Mouse (Mus musculus): Measurements from ENCODE around the gene Adamts2.

Adamts2 gene

DNA sequence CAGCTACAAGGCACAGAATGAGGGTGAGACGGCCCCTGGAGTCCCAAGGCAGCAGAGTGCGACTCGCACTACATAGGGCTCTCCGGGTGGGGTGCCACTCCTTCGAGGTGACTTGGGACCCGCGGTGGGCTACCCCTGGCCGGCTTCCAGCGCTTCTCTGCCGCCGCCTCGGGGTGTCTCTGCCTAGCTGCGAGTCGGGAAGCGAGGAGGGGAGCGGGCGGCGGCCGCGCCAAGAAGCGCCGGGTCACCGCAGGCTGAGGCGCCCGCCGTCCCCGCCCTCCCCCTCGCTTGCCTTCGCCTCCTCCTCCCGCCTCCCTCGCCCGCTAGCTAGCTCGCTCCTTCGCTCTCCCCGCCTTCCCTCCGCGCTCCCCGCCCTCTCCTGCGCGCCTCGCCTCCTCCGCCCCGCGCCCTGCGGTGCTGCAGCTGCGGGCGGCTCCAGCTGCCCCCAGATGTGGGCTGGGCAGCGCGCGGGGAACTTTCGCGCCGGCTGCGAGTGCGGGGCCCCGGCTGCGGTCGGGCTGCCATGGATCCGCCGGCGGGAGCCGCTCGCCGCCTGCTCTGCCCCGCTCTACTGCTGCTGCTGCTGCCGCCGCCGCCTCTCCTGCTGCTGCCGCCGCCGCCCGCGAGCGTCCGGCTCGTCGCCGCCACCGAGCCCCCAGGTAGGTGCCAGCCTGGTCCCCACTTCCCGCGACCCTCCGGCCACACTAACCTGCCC is at the start of gene Adamts2:
Gene Adamts2, plus strand, starts transcription at position 444 of the 715 bp plus-strand sequence.
- peak; percentile 55 for DNase-seq (ENCODE audit: low read depth, low spot score)

DNA sequence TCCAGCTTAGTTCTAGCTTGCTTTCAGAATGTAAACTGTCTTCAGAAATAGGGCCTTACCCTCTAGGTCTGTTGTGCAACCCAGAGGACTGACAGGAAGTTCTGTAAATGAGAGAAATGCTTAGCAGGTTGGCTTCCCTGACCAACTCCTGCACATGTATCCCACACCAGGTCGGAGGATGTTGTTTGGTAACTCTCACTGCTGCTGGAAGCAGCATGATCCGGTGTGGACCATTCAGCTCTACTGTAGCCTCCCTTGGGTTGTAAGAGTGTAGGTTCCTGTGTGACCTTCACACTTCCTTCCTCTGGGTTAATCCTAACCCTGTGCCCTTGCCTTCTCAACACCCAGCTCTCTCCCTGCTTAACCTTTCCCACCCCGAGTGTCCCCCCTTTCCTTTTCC is 44.8 kb upstream of the Adamts2 start:
- no peak for DNase-seq (ENCODE audit: low read depth, low spot score)

GRCm38 (mm10) chr11:50559108-50559507 is 42.8 kb upstream of the Adamts2 start:
- peak; percentile 17 for DNase-seq (ENCODE audit: low read depth, low spot score)

- no peak for DNase-seq (ENCODE audit: low read depth, low spot score)
Observed at GRCm38 (mm10) chr11:50565466-50566211, 36.2 kb upstream of the Adamts2 start.

GRCm38 (mm10) chr11:50571448-50571847 is 30.4 kb upstream of the Adamts2 start:
- no peak for DNase-seq (ENCODE audit: low read depth, low spot score)

DNA sequence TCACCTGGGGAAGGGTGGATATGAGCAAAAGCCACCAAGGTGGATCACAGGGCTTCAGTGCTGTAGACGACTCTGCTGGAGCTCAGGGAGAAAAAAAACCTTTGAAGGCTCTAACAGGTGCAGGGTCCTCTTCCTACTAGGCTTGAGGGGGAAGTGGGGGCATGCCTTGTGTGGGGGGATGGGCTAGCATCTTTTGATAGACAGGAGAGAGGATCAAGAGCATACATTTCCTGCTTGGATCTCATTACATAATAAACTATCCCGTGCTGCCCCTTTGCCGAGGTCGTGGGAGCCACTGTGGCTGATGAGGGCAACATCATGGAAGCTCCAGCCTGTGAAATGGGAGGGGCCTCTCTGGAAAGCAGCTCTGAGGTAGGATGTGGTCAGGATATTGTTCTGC is 25.4 kb upstream of the Adamts2 start:
- no peak for DNase-seq (ENCODE audit: low read depth, low spot score)

DNA sequence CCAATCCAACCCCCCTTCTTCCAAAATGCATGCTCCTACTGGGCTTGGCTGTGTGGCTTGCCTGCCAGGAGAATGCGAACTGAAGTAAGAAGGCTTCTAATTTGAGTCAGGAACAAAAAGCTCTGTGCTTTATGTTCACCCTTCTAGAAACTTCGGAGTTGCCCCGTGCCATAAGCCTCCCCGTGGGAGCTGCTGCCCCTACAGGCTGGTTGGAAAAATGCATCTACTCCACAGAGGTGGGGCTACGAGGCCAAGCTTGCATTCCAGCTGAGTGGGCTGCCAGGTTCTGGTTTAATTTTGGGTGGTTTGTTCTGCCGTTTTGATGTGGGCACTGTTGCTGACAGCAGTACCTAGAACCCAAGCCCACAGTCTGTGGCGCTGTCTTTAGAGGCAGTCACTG is 14.9 kb upstream of the Adamts2 start:
- no peak for DNase-seq (ENCODE audit: low read depth, low spot score)

DNA sequence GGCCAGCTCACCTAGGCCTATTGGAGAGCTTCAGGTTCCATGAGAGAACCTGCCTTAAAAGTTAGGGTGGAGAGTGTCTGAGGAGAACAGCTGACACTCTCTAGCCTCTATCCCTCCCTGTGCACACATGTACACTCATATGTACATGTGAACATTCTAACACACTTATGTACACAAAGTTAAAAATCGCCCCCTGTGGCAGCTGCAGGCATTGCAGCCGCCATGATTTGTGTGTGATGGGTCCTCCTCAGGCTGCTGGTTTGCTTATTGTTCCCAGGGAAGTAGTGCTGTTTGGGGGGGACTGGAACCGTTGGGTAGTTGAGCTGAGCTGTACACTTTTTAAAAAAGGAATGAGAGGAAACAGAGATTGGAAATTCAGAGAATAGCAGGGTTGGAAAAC is 14.1 kb upstream of the Adamts2 start:
- DNase-seq (ENCODE audit: low read depth, low spot score): peak; percentile 35

DNA sequence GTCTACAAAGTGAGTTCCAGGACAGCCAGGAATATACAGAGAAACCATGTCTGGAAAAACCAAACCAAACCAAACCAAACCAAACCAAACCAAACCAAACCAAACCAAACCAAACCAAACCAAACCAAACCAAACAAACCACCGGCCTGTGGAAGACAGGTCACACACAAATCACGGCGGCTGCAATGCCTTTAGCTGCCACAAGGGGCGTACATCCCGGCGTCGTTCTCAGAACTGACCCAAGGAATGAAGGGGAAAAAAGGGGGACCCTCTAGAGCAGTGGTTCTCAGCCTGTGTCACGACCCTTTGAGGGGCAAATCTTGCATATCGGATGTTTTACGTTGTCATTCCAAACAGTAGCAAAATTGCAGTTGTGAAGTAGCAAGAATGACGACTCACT is 12.8 kb upstream of the Adamts2 start:
- DNase-seq (ENCODE audit: low read depth, low spot score): no peak

DNA sequence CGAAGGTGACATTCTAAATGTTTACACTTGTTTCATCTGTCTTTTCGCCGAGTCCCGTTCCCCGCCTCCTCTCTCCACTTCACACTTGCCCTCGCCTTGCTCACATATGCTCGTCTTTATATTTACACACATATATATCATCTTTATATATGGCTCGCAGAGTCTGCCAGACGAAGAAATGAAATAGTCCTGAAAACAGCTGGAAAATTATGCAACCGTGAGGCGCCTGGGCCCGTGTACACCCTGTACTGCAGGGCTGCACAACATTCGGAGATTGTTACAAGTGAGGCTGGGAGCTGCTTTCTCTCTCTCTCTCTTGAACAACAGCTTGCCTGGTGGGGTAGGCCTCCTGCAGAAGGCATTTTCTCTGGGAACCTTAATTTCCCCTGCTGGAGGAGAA is 10.8 kb upstream of the Adamts2 start:
- DNase-seq (ENCODE audit: low read depth, low spot score): no peak

DNA sequence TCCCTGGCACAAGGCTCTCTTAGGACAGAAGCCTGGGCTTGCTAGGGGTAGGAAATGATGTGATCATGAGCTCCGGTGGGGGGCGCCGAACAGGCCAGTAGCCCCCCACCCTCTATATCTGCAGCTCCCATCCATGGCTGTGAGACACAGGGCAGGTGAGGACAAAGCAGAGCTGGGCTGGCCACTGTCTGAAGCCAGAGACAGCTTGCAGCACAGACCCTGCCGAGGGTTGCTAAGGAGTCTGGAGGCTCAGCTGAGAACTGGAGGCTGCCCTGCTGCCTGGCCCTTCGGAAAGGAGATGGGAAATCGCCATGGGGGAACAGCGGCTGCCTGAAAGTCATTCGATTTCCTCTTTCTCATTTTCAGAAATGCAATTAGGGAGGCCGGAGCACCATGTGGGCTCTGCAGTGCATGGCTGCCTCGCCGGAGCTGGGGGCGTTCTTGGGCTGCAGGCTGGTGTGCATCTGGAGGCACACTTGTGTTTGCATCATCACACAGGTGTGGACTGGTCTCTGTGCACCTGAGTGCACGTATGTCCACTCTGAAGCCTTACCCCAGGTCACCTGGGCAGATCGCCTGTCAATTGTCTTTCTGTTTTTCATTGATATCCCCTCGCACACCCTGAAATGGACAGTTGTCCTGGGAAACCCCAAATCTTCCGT is 8.9 kb upstream of the Adamts2 start:
- DNase-seq (ENCODE audit: low read depth, low spot score): no peak

GRCm38 (mm10) chr11:50596571-50596970 is 5.3 kb upstream of the Adamts2 start:
- DNase-seq (ENCODE audit: low read depth, low spot score): no peak

GRCm38 (mm10) chr11:50599156-50599555 is 2.7 kb upstream of the Adamts2 start:
- DNase-seq (ENCODE audit: low read depth, low spot score): no peak

DNA sequence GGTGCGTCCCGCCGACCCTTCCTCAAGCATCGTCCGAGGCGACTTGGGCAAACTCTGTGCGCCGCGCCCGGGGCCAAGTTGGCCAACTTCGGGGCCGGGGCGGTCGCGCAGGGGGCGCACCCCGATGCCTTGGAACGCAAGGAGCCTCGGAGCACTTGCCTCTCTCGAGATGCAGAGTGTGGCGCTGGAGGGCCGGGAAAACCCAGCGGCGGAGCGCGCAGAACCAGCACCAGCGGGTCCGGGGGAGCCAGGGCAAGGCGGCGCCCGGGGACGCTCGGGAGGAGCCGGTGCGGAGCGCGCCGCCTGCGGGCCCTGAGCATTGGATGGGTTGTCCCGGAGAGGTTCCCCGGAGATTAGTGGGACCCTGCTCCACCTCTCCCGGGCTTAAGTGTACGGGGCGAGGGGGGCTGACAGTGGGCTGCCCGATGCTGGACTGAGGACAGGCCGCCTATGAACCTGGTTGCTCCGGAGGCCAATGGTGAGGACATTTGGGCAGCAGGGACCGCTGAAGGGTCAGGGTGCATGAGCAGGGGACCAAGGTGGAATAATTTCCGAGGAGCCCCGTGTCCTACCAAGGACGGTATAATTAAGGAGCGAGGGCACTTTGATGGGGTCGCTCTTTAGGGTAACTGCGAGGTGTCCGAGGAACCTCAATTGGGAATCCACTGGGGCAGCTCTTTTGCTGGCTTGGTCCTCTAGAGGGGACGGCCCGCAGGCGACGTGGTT is 635 bp downstream of the Adamts2 start:
- no peak for DNase-seq (ENCODE audit: low read depth, low spot score)

DNA sequence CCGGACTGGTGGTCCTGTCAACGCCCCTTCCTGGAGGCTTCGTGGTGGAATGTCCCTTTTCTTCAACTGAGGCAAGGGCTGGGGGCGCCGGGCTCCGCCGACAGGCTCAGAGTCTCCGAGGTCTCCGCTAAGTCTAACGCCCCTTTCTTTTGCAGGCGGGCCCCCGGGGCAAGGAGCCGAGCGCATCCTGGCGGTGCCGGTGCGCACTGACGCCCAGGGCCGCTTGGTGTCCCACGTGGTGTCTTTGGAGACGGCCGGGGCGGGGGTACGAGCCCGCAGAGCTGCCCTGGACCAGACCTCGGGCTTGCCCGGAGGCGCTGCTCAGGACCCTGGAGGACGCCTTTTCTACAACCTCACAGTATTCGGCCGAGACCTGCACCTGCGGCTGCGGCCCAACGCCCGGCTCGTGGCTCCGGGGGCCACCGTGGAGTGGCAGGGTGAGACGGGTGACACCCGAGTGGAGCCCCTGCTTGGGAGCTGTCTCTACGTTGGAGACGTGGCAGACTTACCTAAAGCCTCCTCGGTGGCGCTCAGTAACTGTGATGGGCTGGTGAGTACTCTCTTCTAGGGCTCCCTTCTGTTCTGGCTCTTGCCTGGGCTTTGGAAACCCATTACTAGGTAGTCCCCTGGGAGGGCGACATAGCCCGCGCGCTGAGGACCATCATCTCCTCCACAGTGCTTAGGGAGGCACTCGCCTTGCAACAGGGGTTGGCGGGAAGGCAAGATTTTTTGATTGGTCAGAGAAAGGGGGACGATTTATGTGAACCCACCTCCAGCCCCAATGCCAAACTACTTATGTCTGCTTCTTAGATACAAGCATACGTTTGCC is 1.4 kb downstream of the Adamts2 start:
- DNase-seq (ENCODE audit: low read depth, low spot score): no peak

DNA sequence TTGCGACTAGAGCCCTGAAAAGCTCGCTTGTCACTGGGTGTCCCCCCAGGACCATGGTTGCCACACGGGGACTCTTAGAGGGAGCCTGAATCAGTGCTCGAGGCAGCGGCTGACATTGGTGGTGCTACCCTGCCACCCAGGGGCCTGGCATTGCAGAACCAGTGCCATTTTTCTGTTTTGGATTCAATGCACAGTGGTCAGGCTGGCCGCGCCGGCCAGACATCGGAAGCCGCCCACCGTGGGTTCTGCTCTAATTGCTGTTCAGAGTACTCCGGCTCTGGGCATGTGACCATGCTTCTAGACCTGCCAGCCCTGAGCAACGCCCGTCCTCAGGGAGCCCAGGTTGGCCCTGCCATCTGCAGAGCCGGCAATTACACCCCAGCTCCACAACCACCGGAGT is 2.5 kb downstream of the Adamts2 start:
- no peak for DNase-seq (ENCODE audit: low read depth, low spot score)

DNA sequence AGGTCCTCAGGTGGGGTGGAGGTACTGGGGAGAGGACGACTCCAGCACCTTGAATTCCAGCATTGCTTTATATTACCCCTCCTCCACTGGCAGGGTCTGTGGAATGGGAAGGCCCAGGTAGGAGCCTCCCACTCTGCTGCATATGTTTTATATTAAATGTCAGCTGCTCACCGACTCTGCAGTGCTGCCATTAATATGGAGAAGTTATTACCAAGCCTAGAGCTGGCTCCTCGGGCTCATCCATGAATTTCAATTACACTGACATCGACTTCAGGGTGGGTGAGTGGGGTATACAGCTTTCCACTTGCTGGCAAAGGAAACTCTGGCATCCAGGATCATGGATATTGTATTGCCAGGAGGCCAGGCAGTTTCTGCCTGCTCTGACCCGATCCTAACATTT is 9.3 kb downstream of the Adamts2 start:
- DNase-seq (ENCODE audit: low read depth, low spot score): no peak

GRCm38 (mm10) chr11:50617015-50617543 is 15.2 kb downstream of the Adamts2 start:
- DNase-seq (ENCODE audit: low read depth, low spot score): no peak

DNA sequence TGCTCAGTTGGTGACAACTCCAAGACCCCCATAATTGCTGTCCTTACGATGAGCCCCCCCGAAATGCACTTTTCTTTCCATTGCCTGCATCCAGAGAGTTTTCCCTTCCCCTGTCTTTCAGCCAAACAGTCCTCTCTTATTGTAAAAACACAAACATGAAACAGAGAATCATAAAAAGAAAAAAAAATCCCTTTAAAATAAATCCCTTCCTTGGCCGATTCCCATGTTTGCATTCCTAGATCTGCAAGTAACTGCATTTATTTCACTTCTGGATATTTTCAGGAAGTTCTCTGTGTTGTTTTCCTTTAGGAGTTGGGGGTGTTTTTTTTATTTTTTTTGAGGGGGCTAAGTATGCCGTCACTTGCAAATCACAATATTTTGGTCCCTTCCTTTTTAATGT is 19.0 kb downstream of the Adamts2 start:
- DNase-seq (ENCODE audit: low read depth, low spot score): no peak

DNA sequence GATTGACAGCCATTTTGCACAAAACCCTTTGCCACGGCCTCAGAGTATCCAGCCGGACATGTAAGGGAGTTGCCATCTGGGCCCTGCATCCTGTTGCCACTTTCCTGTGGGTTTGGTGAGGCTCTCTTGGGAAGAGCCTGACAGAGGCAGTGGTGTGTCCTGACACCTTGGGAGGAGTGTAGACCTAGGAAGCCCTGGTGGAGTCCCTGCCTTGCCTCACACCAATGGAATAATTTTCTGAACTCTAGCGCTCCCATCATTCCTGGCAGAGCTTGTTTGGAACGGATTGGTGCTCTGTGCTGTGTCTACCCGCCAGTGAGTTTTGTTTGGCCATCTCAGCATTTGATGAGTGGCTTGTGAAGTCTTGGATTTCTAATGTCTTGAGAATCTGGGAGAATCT is 19.5 kb downstream of the Adamts2 start:
- DNase-seq (ENCODE audit: low read depth, low spot score): no peak

DNA sequence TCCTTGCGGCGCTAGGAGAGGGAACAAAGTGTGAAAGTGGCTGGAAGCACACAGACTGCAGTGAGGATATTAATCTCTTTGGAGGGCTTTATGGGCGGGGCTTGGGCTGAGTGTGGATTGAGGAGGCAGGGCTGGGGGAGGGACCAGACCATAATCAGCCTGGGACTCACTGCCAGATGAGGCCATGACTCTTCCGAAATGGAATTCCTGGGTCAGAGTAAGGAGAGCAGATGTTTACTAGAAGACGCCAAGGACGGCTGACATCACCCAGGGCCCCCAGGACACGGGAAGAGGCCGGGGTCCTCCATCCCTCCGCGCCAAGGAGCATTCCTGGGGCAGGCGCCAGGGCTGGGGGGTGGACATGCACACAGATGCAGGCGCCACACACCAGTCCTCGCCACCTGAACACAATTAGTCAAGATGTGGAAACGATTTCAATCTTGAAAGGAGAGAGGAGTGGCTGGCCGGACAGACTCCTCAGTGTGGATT is 20.4 kb downstream of the Adamts2 start:
- peak; percentile 51 for DNase-seq (ENCODE audit: low read depth, low spot score)

Measured in embryo, embryonic 11.5 days (tissue).